Mouse (Mus musculus) kidney, postnatal 4 days (tissue): ENCODE results near the gene Ppp1r15b.

ENCODE experiments used
- DNase-seq, 2 experiments: peaks; one replicate each; pipeline ENCODE4 v3.0.0; 2021; ENCODE audit warnings: mixed read lengths in 2 of 2

Gene Ppp1r15b

DNA sequence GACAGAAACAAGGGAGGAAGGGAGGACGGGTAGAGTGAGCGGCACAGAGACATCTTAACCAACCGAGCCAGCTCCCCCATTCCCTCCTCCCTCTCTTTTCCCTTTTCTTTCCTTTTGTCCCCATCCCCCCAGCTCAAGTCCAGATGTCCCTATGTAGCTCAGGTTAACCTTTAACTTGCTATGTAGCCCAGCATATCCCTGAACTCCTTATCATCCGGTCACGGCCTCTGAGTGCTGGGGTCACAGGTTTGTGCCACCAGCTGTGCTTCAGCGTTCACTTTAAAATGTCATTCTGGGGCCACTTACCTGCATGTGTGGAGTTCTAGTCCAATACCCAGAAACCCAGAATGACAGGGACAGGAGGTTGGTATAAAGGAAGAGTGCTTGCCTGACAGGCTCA lies 6.8 kb upstream of the Ppp1r15b start:
- peak in 1 of 2 experiments; percentile 20 for DNase-seq

GRCm38 (mm10) chr1:133125640-133126364 lies 5.1 kb upstream of the Ppp1r15b start:
- peak; percentile 35 to 41 for DNase-seq

GRCm38 (mm10) chr1:133126365-133126740 lies 4.6 kb upstream of the Ppp1r15b start:
- DNase-seq = no peak

- DNase-seq = no peak
Measured at GRCm38 (mm10) chr1:133127328-133127727, 3.6 kb upstream of the Ppp1r15b start.

- peak in 1 of 2 experiments; percentile 35 for DNase-seq
Measured at GRCm38 (mm10) chr1:133129471-133130221, 1.3 kb upstream of the Ppp1r15b start.

GRCm38 (mm10) chr1:133131561-133131905 lies 590 bp downstream of the Ppp1r15b start:
- DNase-seq = no peak

- DNase-seq = no peak
Measured at GRCm38 (mm10) chr1:133131936-133132335, 993 bp downstream of the Ppp1r15b start.

DNA sequence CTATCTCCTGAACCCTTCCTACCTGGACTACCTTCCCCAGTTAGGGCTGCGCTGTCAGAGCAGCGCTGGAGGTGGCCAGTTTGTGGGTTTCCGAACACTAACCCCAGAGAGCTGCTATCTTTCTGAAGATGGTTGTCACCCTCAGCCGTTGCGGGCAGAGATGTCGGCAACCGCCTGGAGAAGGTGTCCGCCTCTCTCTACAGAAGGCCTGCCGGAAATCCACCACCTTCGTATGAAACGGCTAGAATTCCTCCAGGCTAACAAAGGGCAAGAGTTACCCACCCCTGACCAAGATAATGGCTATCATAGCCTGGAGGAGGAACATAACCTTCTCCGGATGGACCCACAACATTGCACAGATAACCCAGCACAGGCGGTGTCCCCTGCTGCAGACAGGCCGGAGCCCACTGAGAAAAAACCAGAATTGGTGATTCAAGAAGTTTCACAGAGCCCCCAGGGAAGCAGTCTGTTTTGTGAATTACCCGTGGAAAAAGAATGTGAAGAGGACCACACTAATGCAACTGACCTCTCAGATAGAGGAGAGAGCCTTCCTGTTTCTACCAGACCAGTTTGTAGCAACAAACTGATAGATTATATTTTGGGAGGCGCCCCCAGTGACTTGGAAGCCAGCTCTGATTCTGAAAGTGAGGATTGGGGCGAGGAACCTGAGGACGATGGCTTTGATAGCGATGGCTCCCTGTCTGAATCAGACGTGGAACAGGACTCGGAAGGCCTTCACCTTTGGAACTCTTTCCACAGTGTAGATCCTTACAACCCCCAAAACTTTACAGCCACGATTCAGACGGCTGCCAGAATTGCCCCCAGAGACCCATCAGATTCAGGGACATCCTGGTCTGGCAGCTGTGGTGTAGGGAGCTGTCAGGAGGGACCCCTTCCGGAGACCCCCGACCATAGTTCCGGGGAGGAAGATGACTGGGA lies 1.7 kb downstream of the Ppp1r15b start:
- DNase-seq = no peak

DNA sequence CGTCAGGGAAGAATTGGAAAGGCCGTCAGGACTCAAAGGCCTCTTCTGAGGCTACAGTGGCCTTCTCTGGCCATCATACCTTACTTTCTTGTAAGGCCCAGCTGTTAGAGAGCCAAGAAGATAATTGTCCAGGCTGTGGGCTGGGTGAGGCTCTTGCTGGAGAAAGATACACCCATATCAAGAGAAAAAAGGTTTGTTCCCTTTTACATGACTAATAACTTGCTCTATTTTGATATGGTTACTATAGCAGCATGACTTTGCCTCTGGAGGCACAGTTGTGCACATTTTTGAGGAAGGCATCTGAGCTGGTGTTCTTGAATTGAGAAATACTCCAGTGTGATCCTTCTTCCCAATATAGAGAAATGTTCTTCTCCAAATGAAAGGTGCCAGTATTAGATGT lies 2.5 kb downstream of the Ppp1r15b start:
- DNase-seq = no peak

DNA sequence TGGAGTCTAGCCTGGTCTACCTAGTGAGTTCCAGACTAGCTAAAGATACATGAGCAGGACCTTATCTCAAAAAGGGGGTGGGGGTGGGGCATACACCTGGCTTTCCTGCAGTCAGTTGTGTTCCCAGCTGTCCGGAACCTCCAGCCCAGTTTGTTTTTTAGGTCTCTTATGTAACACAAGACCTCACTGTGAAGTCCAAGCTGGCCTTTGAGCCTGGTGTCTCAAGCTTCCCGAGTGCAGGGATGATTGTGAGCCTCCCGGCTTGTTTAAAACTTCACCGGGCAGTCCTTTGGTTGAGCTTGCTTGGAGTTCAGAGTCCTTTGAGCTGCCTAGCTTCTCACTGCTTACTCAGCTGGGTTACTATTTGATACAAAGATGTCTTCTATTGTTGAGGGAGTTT lies 3.1 kb downstream of the Ppp1r15b start:
- peak in 1 of 2 experiments; percentile 42 for DNase-seq

DNA sequence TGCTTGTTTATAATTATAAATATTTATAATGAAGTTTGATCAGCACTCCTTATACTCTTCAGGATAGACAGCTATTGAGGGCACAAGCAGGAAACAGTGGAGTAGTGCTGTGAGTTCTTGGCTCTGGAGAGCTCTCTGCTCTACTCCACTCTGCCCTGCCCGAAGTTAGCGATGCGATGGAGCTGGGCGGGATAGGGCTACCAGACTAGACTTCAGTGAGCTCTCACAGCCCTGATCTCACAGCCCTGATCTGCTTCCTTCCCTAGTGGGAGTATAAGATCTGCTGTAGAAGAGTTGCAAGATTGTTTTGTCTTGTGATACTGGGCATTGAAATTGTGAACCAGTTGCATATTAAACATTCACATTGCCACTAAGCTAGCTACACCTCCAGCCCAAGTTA lies 3.9 kb downstream of the Ppp1r15b start:
- peak; percentile 47 to 53 for DNase-seq

DNA sequence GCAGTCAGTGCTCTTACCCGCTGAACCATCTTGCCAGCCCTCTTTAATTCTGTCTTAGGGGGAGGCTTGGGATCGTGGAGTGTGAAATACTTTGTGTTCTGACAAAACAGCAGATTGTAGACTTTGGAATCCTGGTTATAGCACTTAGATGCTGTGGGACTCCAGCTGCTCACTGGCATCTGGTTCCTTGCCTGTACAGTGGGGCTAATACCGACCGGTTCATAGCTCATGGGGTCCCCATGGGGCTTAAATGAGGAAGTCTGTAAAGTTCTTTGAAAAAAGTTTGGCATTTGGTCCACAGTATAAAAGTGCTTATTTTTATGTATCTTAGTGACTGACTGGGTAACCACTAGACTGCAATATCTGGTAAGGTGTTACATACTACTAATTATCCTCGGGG lies 4.9 kb downstream of the Ppp1r15b start:
- DNase-seq = no peak

DNA sequence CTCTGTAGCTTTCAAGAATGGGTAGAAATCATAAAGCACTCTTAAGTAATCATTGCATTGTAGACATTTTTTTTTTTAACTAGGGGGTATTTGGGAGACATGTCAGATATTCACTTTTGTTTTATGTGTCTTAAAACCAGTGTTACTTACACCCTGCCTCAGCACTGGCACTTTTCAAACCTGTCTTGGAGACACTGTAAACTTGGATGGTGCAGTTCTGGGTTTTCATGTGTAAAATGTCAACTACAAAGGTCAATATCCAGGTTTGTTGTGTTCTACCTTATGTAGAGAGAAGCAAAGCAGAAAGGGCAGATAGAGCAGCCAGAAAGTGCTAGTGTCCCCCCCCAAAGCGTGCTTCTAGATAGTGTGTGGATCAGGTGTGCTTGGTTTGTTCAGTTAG lies 7.5 kb downstream of the Ppp1r15b start:
- DNase-seq = no peak

- DNase-seq = peak; percentile 62 to 68
Measured at GRCm38 (mm10) chr1:133146014-133147009, 15.4 kb downstream of the Ppp1r15b start.

DNA sequence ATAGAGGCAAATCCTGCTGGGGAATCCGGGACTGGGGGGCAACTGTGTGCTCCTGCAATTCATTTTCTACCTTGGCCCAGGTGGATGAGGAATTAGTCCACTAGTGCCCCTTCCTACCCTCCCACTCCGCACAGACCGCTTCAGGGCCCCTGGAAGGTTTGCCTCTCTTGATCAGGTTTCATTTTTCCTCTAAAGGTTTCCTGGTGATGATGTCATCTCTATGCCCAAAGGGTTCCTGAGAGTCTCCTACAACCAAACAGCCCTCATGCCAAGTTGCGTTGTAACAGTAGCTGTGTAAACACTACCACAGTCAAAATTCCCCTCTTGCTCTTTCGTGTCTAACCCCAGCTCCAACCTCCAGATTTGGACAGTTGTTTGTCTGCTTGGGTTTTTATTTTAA lies 16.4 kb downstream of the Ppp1r15b start:
- no peak for DNase-seq

GRCm38 (mm10) chr1:133148122-133148521 lies 17.2 kb downstream of the Ppp1r15b start:
- no peak for DNase-seq

- DNase-seq = no peak
Measured at GRCm38 (mm10) chr1:133150556-133150955, 19.6 kb downstream of the Ppp1r15b start.

- no peak for DNase-seq
Measured at GRCm38 (mm10) chr1:133152213-133152612, 21.3 kb downstream of the Ppp1r15b start.

- no peak for DNase-seq
Measured at GRCm38 (mm10) chr1:133155270-133155669, 24.3 kb downstream of the Ppp1r15b start.

DNA sequence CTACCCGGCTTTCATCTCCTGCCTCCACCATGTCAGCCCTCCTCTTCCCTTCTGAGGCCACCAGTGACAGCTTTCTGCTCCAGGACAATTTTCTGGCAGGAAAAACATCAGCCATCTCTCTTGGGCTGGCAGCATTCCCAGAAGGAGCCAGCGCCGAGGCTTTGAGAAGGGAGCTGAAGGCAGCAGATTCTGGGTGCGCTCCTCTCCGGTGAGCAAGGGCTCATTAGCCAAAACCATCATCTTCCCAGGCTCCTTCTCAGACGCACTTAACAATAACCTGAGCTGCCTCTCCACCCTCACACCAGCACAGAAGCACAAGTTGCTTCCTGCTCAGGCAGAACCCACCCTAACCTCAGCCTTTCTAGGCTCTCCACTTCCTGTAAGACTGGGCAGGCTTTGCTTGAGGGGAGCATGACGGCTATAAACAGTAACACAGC lies 28.2 kb downstream of the Ppp1r15b start:
- peak; percentile 55 to 66 for DNase-seq

DNA sequence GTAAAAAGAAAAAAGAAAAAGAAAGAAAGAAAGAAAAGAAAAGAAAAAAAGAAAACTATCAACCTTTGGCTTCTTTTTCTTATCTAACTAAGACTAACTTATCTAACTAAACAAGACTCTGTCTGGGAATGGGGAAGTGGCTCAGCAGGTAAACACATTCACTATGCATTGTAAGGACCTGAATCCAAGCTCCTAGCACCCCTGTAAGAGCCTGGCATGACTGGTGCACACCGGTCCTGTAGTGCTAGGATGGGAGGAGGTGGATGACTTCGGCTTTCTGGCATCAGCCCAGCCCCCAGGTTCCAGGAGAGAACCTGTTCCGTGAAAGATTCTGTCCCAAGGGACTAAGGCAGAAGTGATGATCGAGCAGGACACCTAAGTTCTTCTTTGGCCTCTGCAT lies 30.6 kb downstream of the Ppp1r15b start:
- peak in 1 of 2 experiments; percentile 36 for DNase-seq

- DNase-seq = peak in 1 of 2 experiments; percentile 32
Measured at GRCm38 (mm10) chr1:133162046-133162445, 31.1 kb downstream of the Ppp1r15b start.
